Mouse (Mus musculus) MEL (cell line): ENCODE data around the gene Sh3tc1.

Source experiments
- BHLHE40 ChIP-seq: IDR thresholded peaks from 2 replicates; pipeline ENCODE4 v1.6.1; 2012; ENCODE audit warnings: low read depth, mild to moderate bottlenecking, inconsistent platforms, low read length, improper control_type of control experiment, borderline replicate concordance
- CTCF ChIP-seq, 3 experiments: IDR thresholded peaks in 2 of 3; conservative IDR thresholded peaks in 1 of 3; 2 replicates each; pipeline ENCODE4 v1.5.1; 2011 to 2012; ENCODE audit warnings: low read length in 3 of 3, low read depth in 2 of 3, mild to moderate bottlenecking in 2 of 3, improper control_type of control experiment in 1 of 3, inconsistent platforms in 1 of 3, mixed read lengths in 1 of 3, moderate library complexity in 1 of 3; ENCODE audit not compliant: control insufficient read depth in 1 of 3, insufficient read depth in 1 of 3, poor library complexity in 1 of 3, severe bottlenecking in 1 of 3
- ELF1 ChIP-seq: IDR thresholded peaks from 2 replicates; pipeline ENCODE4 v1.6.1; 2014; ENCODE audit warnings: low read depth, mild to moderate bottlenecking, inconsistent platforms, low read length, improper control_type of control experiment, moderate library complexity
- EP300 ChIP-seq, 2 experiments: IDR thresholded peaks; 2 replicates each; pipeline ENCODE4 v1.6.1; 2011; ENCODE audit warnings: improper control_type of control experiment in 2 of 2, low read length in 2 of 2, low read depth in 1 of 2, mild to moderate bottlenecking in 1 of 2
- ETS1 ChIP-seq: IDR thresholded peaks from 2 replicates; pipeline ENCODE4 v1.6.1; 2012; ENCODE audit warnings: low read depth, mild to moderate bottlenecking, inconsistent platforms, low read length, improper control_type of control experiment, moderate library complexity
- MAX ChIP-seq: IDR thresholded peaks from 2 replicates; pipeline ENCODE4 v1.6.1; 2011; ENCODE audit warnings: low read length, improper control_type of control experiment
- MEF2A ChIP-seq: IDR thresholded peaks from 2 replicates; pipeline ENCODE4 v1.6.1; 2014; ENCODE audit warnings: low read depth, mild to moderate bottlenecking, inconsistent platforms, low read length, improper control_type of control experiment; ENCODE audit not compliant: poor library complexity, insufficient replicate concordance, severe bottlenecking; ENCODE audit errors: extremely low read depth
- POLR2A ChIP-seq, 2 experiments: IDR thresholded peaks; 2 replicates each; pipeline ENCODE4 v1.6.1; 2011 to 2012; ENCODE audit warnings: low read length in 2 of 2, mild to moderate bottlenecking in 2 of 2, control low read depth in 1 of 2, improper control_type of control experiment in 1 of 2, low read depth in 1 of 2, moderate library complexity in 1 of 2; ENCODE audit not compliant: control insufficient read depth in 1 of 2, insufficient read depth in 1 of 2, poor library complexity in 1 of 2
- POLR2AphosphoS2 ChIP-seq: IDR thresholded peaks from 2 replicates; pipeline ENCODE4 v1.6.1; 2011; ENCODE audit warnings: low read length, improper control_type of control experiment
- SIN3A ChIP-seq: IDR thresholded peaks from 2 replicates; pipeline ENCODE4 v1.6.1; 2012; ENCODE audit warnings: low read length, improper control_type of control experiment, inconsistent platforms
- SMC3 ChIP-seq: IDR thresholded peaks from 2 replicates; pipeline ENCODE4 v1.6.1; 2011; ENCODE audit warnings: low read depth, low read length, improper control_type of control experiment
- USF1 ChIP-seq: IDR thresholded peaks from 2 replicates; pipeline ENCODE4 v1.6.1; 2014; ENCODE audit warnings: low read depth, mild to moderate bottlenecking, inconsistent platforms, low read length, improper control_type of control experiment, moderate library complexity
- ZC3H11A ChIP-seq: IDR thresholded peaks from 2 replicates; pipeline ENCODE4 v1.6.1; 2012; ENCODE audit warnings: low read depth, mild to moderate bottlenecking, inconsistent platforms, low read length, improper control_type of control experiment
- ZNF384 ChIP-seq: IDR thresholded peaks from 2 replicates; pipeline ENCODE4 v1.6.1; 2012; ENCODE audit warnings: low read depth, mild to moderate bottlenecking, inconsistent platforms, low read length, improper control_type of control experiment

DNA sequence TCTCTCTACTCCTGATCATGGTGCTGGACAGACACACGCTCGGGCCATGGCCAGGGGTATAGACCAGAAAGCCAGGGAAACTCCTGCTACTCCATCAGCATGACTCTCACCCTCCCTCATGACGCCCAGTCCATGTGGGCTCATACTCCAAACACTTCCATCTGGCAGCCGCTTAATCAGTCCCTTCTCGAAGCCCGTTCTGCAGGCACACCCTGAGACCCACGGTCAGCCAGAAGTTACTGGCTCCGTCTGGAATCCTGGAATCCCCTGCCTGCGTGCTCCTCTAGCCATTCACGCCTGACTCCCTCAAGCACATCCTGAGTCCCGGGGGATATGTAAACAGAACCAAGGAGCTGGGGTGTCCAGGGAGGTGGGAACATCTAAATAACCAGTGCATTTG lies 48.5 kb downstream of the Sh3tc1 start:
- no peak for TF ChIP-seq ETS1
- TF ChIP-seq CTCF (IDR thresholded peaks at IDR 0.05 in 2 of 3, conservative IDR thresholded peaks at IDR 0.05 in 1 of 3; ENCODE audit: control insufficient read depth in 1 of 3, insufficient read depth in 1 of 3, low read depth in 2 of 3, low read length in 3 of 3, poor library complexity in 1 of 3, severe bottlenecking in 1 of 3), result no peak
- no peak for TF ChIP-seq ZC3H11A
- no peak for TF ChIP-seq ZNF384
- TF ChIP-seq POLR2AphosphoS2, result no peak
- TF ChIP-seq ELF1, result no peak
- no peak for TF ChIP-seq BHLHE40
- TF ChIP-seq POLR2A (IDR thresholded peaks at IDR 0.05; ENCODE audit: control insufficient read depth in 1 of 2, insufficient read depth in 1 of 2, low read depth in 1 of 2, low read length in 2 of 2, poor library complexity in 1 of 2), result no peak
- TF ChIP-seq MEF2A, result no peak
- no peak for TF ChIP-seq USF1
- no peak for TF ChIP-seq MAX
- no peak for TF ChIP-seq EP300 (IDR thresholded peaks at IDR 0.05; ENCODE audit: low read depth in 1 of 2, low read length in 2 of 2)
- TF ChIP-seq SIN3A, result no peak
- no peak for TF ChIP-seq SMC3
